Mouse (Mus musculus): ENCODE results near the gene Rps12. TPM values are rescaled to one million over a fixed set of nuclear protein-coding genes. Genes with fewer than 3 reads are reported as not detected.

Gene Rps12
- polyA plus RNA-seq, 1 experiment from 2014 or later = 271 TPM

GRCm38 (mm10) chr10:23811635-23812437 lies 24.8 kb upstream of the Rps12 start:
- Histone ChIP-seq H3K4me3 (ENCODE audit: low read depth, low read length) (no peak overlapping the region), H3K36me3 (ENCODE audit: control insufficient read depth, insufficient read depth, low read length) (peaks cover 27% of the 10 kb centered on the region), H3K9me3 (ENCODE audit: control insufficient read depth, low read length) (no peaks in the 10 kb centered on the region), H3K27me3 (replicated peaks; ENCODE audit: control insufficient read depth, insufficient read depth, low read length) (no peaks in the 10 kb centered on the region), H3K4me2 (ENCODE audit: low read depth, low read length) (no peak overlapping the region), H3K4me1 (ENCODE audit: control insufficient read depth, insufficient read depth, low read length) (no peaks in the 10 kb centered on the region), H3K27ac (replicated peaks; ENCODE audit: low read depth, low read length) (no peak overlapping the region), H3K9ac (ENCODE audit: low read depth, low read length) (no peak overlapping the region)
- peak; percentile 52 for DNase-seq (ENCODE audit: low spot score)
- 79% methylated on average over 9 of the region's 12 CpGs for WGBS
- ATAC-seq (ENCODE audit: low read depth) = no peak

- no peaks in the 10 kb centered on the region for H3K9me3 ChIP-seq (ENCODE audit: control insufficient read depth, low read length)
- no peaks in the 10 kb centered on the region for H3K27me3 ChIP-seq (replicated peaks; ENCODE audit: control insufficient read depth, insufficient read depth, low read length)
- ATAC-seq (ENCODE audit: low read depth) = no peak
- H3K4me2 ChIP-seq (ENCODE audit: low read depth, low read length) = no peak overlapping the region
- H3K9ac ChIP-seq (ENCODE audit: low read depth, low read length) = no peak overlapping the region
- H3K36me3 ChIP-seq (ENCODE audit: control insufficient read depth, insufficient read depth, low read length) = peaks cover 69% of the 10 kb centered on the region
- DNase-seq (ENCODE audit: low spot score) = no peak
- WGBS = 24% methylated on average over 4 of the region's 4 CpGs
- no peak overlapping the region for H3K4me3 ChIP-seq (ENCODE audit: low read depth, low read length)
- no peaks in the 10 kb centered on the region for H3K4me1 ChIP-seq (ENCODE audit: control insufficient read depth, insufficient read depth, low read length)
- H3K27ac ChIP-seq (replicated peaks; ENCODE audit: low read depth, low read length) = no peak overlapping the region
Measured at GRCm38 (mm10) chr10:23806201-23806600, 19.1 kb upstream of the Rps12 start.

- WGBS = 68% methylated on average over 3 of the region's 3 CpGs
- no peak overlapping the region for H3K4me2 ChIP-seq (ENCODE audit: low read depth, low read length)
- ATAC-seq (ENCODE audit: low read depth) (no peak), DNase-seq (ENCODE audit: low spot score) (no peak)
- no peak overlapping the region for H3K27ac ChIP-seq (replicated peaks; ENCODE audit: low read depth, low read length)
- no peak overlapping the region for H3K4me3 ChIP-seq (ENCODE audit: low read depth, low read length)
- H3K9me3 ChIP-seq (ENCODE audit: control insufficient read depth, low read length) = no peaks in the 10 kb centered on the region
- no peak overlapping the region for H3K9ac ChIP-seq (ENCODE audit: low read depth, low read length)
- H3K36me3 ChIP-seq (ENCODE audit: control insufficient read depth, insufficient read depth, low read length) = peaks cover 74% of the 10 kb centered on the region
- no peaks in the 10 kb centered on the region for H3K4me1 ChIP-seq (ENCODE audit: control insufficient read depth, insufficient read depth, low read length)
- no peaks in the 10 kb centered on the region for H3K27me3 ChIP-seq (replicated peaks; ENCODE audit: control insufficient read depth, insufficient read depth, low read length)
Measured at GRCm38 (mm10) chr10:23804665-23805064, 17.6 kb upstream of the Rps12 start.

- H3K4me2 ChIP-seq (ENCODE audit: low read depth, low read length) = no peak overlapping the region
- no peaks in the 10 kb centered on the region for H3K9me3 ChIP-seq (ENCODE audit: control insufficient read depth, low read length)
- peaks cover 70% of the 10 kb centered on the region for H3K36me3 ChIP-seq (ENCODE audit: control insufficient read depth, insufficient read depth, low read length)
- no peaks in the 10 kb centered on the region; the same call in 1 of the 2 replicates for H3K4me1 ChIP-seq (ENCODE audit: control insufficient read depth, insufficient read depth, low read length)
- no peak overlapping the region for H3K27ac ChIP-seq (replicated peaks; ENCODE audit: low read depth, low read length)
- WGBS = 55% methylated on average over 3 of the region's 3 CpGs
- H3K9ac ChIP-seq (ENCODE audit: low read depth, low read length) = no peak overlapping the region
- ATAC-seq (ENCODE audit: low read depth) (no peak), DNase-seq (ENCODE audit: low spot score) (no peak)
- H3K27me3 ChIP-seq (replicated peaks; ENCODE audit: control insufficient read depth, insufficient read depth, low read length) = no peaks in the 10 kb centered on the region
- no peak overlapping the region for H3K4me3 ChIP-seq (ENCODE audit: low read depth, low read length)
Measured at GRCm38 (mm10) chr10:23802911-23803310, 15.8 kb upstream of the Rps12 start.

GRCm38 (mm10) chr10:23799933-23800332 lies 12.9 kb upstream of the Rps12 start:
- 22% methylated on average over 2 of the region's 3 CpGs for whole genome bisulfite sequencing
- no peak for DNase-seq (ENCODE audit: low spot score)
- Histone ChIP-seq H3K9ac (ENCODE audit: low read depth, low read length) (no peak overlapping the region), H3K27ac (replicated peaks; ENCODE audit: low read depth, low read length) (no peak overlapping the region), H3K4me1 (ENCODE audit: control insufficient read depth, insufficient read depth, low read length) (peaks cover 8% of the 10 kb centered on the region; the same call in 1 of the 2 replicates), H3K4me3 (ENCODE audit: low read depth, low read length) (no peak overlapping the region), H3K27me3 (replicated peaks; ENCODE audit: control insufficient read depth, insufficient read depth, low read length) (no peaks in the 10 kb centered on the region), H3K9me3 (ENCODE audit: control insufficient read depth, low read length) (no peaks in the 10 kb centered on the region), H3K4me2 (ENCODE audit: low read depth, low read length) (no peak overlapping the region), H3K36me3 (ENCODE audit: control insufficient read depth, insufficient read depth, low read length) (peaks cover 46% of the 10 kb centered on the region)
- ATAC-seq (ENCODE audit: low read depth) = no peak

- DNase-seq (ENCODE audit: low spot score) = peak; percentile 38
- H3K4me3 ChIP-seq (ENCODE audit: low read depth, low read length) = peak overlapping the region; percentile 63
- no peak overlapping the region for H3K9ac ChIP-seq (ENCODE audit: low read depth, low read length)
- no peaks in the 10 kb centered on the region for H3K27me3 ChIP-seq (replicated peaks; ENCODE audit: control insufficient read depth, insufficient read depth, low read length)
- H3K4me1 ChIP-seq (ENCODE audit: control insufficient read depth, insufficient read depth, low read length) = peaks cover 8% of the 10 kb centered on the region; the same call in 1 of the 2 replicates
- H3K27ac ChIP-seq (replicated peaks; ENCODE audit: low read depth, low read length) = peak overlapping the region; percentile 67; the same call in 1 of the 2 replicates
- 45% methylated on average over 1 of the region's 1 CpGs for WGBS
- no peaks in the 10 kb centered on the region for H3K9me3 ChIP-seq (ENCODE audit: control insufficient read depth, low read length)
- peaks cover 29% of the 10 kb centered on the region for H3K36me3 ChIP-seq (ENCODE audit: control insufficient read depth, insufficient read depth, low read length)
- ATAC-seq (ENCODE audit: low read depth) = no peak
- peak overlapping the region; percentile 73 for H3K4me2 ChIP-seq (ENCODE audit: low read depth, low read length)
Measured at GRCm38 (mm10) chr10:23798142-23798541, 11.1 kb upstream of the Rps12 start.

- Histone ChIP-seq H3K9ac (ENCODE audit: low read depth, low read length) (peak overlapping the region; percentile 75), H3K4me3 (ENCODE audit: low read depth, low read length) (peak overlapping the region; percentile 63), H3K36me3 (ENCODE audit: control insufficient read depth, insufficient read depth, low read length) (peaks cover 24% of the 10 kb centered on the region), H3K4me1 (ENCODE audit: control insufficient read depth, insufficient read depth, low read length) (peaks cover 8% of the 10 kb centered on the region; the same call in 1 of the 2 replicates), H3K4me2 (ENCODE audit: low read depth, low read length) (peak overlapping the region; percentile 73), H3K9me3 (ENCODE audit: control insufficient read depth, low read length) (no peaks in the 10 kb centered on the region), H3K27ac (replicated peaks; ENCODE audit: low read depth, low read length) (no peak overlapping the region), H3K27me3 (replicated peaks; ENCODE audit: control insufficient read depth, insufficient read depth, low read length) (no peaks in the 10 kb centered on the region)
- ATAC-seq (ENCODE audit: low read depth) (0 out of 2 replicates have a peak, but pooled peaks have one; percentile 41), DNase-seq (ENCODE audit: low spot score) (peak; percentile 56)
- WGBS = 17% methylated on average over 3 of the region's 3 CpGs
Measured at GRCm38 (mm10) chr10:23797606-23798005, 10.5 kb upstream of the Rps12 start.

- Histone ChIP-seq H3K9me3 (ENCODE audit: control insufficient read depth, low read length) (no peaks in the 10 kb centered on the region), H3K9ac (ENCODE audit: low read depth, low read length) (peak within 1 kb of the TSS; percentile 75), H3K36me3 (ENCODE audit: control insufficient read depth, insufficient read depth, low read length) (peaks cover 16% of the 10 kb centered on the region), H3K27me3 (replicated peaks; ENCODE audit: control insufficient read depth, insufficient read depth, low read length) (no peaks in the 10 kb centered on the region), H3K27ac (replicated peaks; ENCODE audit: low read depth, low read length) (peak within 1 kb of the TSS; percentile 70), H3K4me1 (ENCODE audit: control insufficient read depth, insufficient read depth, low read length) (peaks cover 8% of the 10 kb centered on the region; the same call in 1 of the 2 replicates), H3K4me3 (ENCODE audit: low read depth, low read length) (peak within 1 kb of the TSS; percentile 63), H3K4me2 (ENCODE audit: low read depth, low read length) (peak within 1 kb of the TSS; percentile 73)
- DNase-seq (ENCODE audit: low spot score) (peak; percentile 57), ATAC-seq (ENCODE audit: low read depth) (peak; percentile 70)
- 4% methylated on average over 34 of the region's 43 CpGs for WGBS
Measured at GRCm38 (mm10) chr10:23796551-23797503, 9.8 kb upstream of the Rps12 start, which contains the start of gene Slc18b1. Slc18b1 (plus strand) TSS chr10:23796986.
